Mouse (Mus musculus) cerebellum, adult 8-10 months (tissue): ENCODE data around the gene Gm30737.
"Not testable (repeated sequence)": the region's sequence is repeated elsewhere in the genome, so short reads cannot be mapped to it uniquely, and the experiment has no call there.

Source experiments
- DNase-seq: peaks from one replicate; pipeline ENCODE4 v3.0.0; 2022

Gene Gm30737

GRCm38 (mm10) chrY:14400410-14400809 lies at the start of gene Gm30737:
Gm30737 (plus strand) TSS chrY:14400710.
- not testable (repeated sequence) for DNase-seq
